Mouse (Mus musculus) liver, embryonic 12.5 days (tissue): Measurements from ENCODE around the gene Grwd1. TPM values are rescaled to one million over a fixed set of nuclear protein-coding genes. Genes with fewer than 3 reads are reported as not detected.

Experiments
- ATAC-seq: fragments of 200-750 bp; cut with Nextera tagmentation; 2 replicates; pipeline ENCODE4 v1.8.0; 2017; ENCODE audit warnings: moderate number of reproducible peaks, mild to moderate bottlenecking, moderate library complexity
- H3K27ac ChIP-seq: fragments of 300-500 bp; sonication (generic); 2 replicates; pipeline ENCODE4 v1.5.1; 2016; ENCODE audit warnings: mild to moderate bottlenecking
- H3K27me3 ChIP-seq: fragments of 300-500 bp; sonication (generic); replicated peaks from 2 replicates; pipeline ENCODE4 v1.6.1; 2016; ENCODE audit warnings: mild to moderate bottlenecking, moderate library complexity
- H3K36me3 ChIP-seq: fragments of 300-500 bp; sonication (generic); 2 replicates; pipeline ENCODE4 v1.6.1; 2016; ENCODE audit warnings: mild to moderate bottlenecking, moderate library complexity
- H3K4me1 ChIP-seq: fragments of 300-500 bp; sonication (generic); 2 replicates; pipeline ENCODE4 v1.6.1; 2016
- H3K4me2 ChIP-seq: fragments of 300-500 bp; sonication (generic); 2 replicates; pipeline ENCODE4 v1.6.1; 2016; ENCODE audit warnings: mild to moderate bottlenecking, moderate library complexity
- H3K4me3 ChIP-seq: fragments of 300-500 bp; sonication (generic); 2 replicates; pipeline ENCODE4 v1.5.1; 2016; ENCODE audit warnings: mild to moderate bottlenecking, moderate library complexity
- H3K9ac ChIP-seq: fragments of 300-500 bp; sonication (generic); 2 replicates; pipeline ENCODE4 v1.6.1; 2016; ENCODE audit warnings: mild to moderate bottlenecking, moderate library complexity
- H3K9me3 ChIP-seq: fragments of 300-500 bp; sonication (generic); replicated peaks from 2 replicates; pipeline ENCODE4 v1.6.1; 2016; ENCODE audit warnings: mild to moderate bottlenecking, moderate library complexity
- WGBS: fragments of 180-500 bp; shearing (Covaris S2); methylation state at CpG from one replicate; pipeline ENCODE4 v1.1.7; 2016; ENCODE audit not compliant: insufficient replicate concordance; 5-methylcytosine and 5-hydroxymethylcytosine counted together
- polyA plus RNA-seq: library from polyadenylated mRNA; unstranded; fragments of >200 nt; fragmentation: Nextera tagmentation; extraction: Ambion mirVana; gene quantifications from 2 replicates; pipeline ENCODE4 v1.2.1, GENCODE M21; 2016

Grwd1 gene
- polyA plus RNA-seq, 1 experiment from 2014 or later = 67.0 TPM

GRCm38 (mm10) chr7:45796950-45797349 is 33.8 kb downstream of the Grwd1 start:
- Histone ChIP-seq H3K9me3 (no peaks in the 10 kb centered on the region), H3K4me3 (peak overlapping the region; percentile 57), H3K9ac (peak overlapping the region; percentile 52), H3K4me1 (peaks cover 50% of the 10 kb centered on the region), H3K4me2 (peak overlapping the region; percentile 84), H3K27me3 (peaks cover 91% of the 10 kb centered on the region), H3K36me3 (no peaks in the 10 kb centered on the region), H3K27ac (peak overlapping the region; percentile 60; the same call in 1 of the 2 replicates)
- 27% methylated on average over 6 of the region's 6 CpGs for WGBS
- peak; percentile 83 for ATAC-seq

- Histone ChIP-seq H3K36me3 (no peaks in the 10 kb centered on the region), H3K27me3 (peaks cover 99% of the 10 kb centered on the region), H3K9ac (no peak overlapping the region), H3K9me3 (no peaks in the 10 kb centered on the region), H3K4me3 (no peak overlapping the region), H3K4me2 (no peak overlapping the region), H3K4me1 (peaks cover 37% of the 10 kb centered on the region), H3K27ac (no peak overlapping the region)
- 83% methylated on average over 29 of the region's 29 CpGs for WGBS
- ATAC-seq = no peak
These were observed 35.8 kb downstream of the Grwd1 start for GRCm38 (mm10) chr7:45794971-45795370.

- Histone ChIP-seq H3K4me1 (peaks cover 34% of the 10 kb centered on the region), H3K4me3 (no peak overlapping the region), H3K27me3 (peaks cover 99% of the 10 kb centered on the region), H3K4me2 (no peak overlapping the region), H3K9ac (no peak overlapping the region), H3K27ac (no peak overlapping the region), H3K9me3 (no peaks in the 10 kb centered on the region), H3K36me3 (no peaks in the 10 kb centered on the region)
- no peak for ATAC-seq
- 64% methylated on average over 41 of the region's 44 CpGs for WGBS
These were observed 36.7 kb downstream of the Grwd1 start for GRCm38 (mm10) chr7:45793969-45794585.

GRCm38 (mm10) chr7:45793240-45793639 is 37.5 kb downstream of the Grwd1 start:
- Histone ChIP-seq H3K9me3 (no peaks in the 10 kb centered on the region), H3K4me1 (peaks cover 26% of the 10 kb centered on the region), H3K9ac (no peak overlapping the region), H3K27ac (no peak overlapping the region), H3K4me2 (no peak overlapping the region), H3K36me3 (no peaks in the 10 kb centered on the region), H3K27me3 (peaks cover 99% of the 10 kb centered on the region), H3K4me3 (no peak overlapping the region)
- ATAC-seq = no peak
- WGBS = 47% methylated on average over 24 of the region's 24 CpGs

- no peak overlapping the region for H3K4me2 ChIP-seq
- peaks cover 18% of the 10 kb centered on the region for H3K4me1 ChIP-seq
- no peaks in the 10 kb centered on the region for H3K9me3 ChIP-seq
- no peak overlapping the region for H3K27ac ChIP-seq
- no peak overlapping the region for H3K9ac ChIP-seq
- 39% methylated on average over 17 of the region's 17 CpGs for WGBS
- no peak overlapping the region for H3K4me3 ChIP-seq
- peaks cover 99% of the 10 kb centered on the region for H3K27me3 ChIP-seq
- no peak for ATAC-seq
- no peaks in the 10 kb centered on the region for H3K36me3 ChIP-seq
These were observed 38.8 kb downstream of the Grwd1 start for GRCm38 (mm10) chr7:45791756-45792490.

GRCm38 (mm10) chr7:45790721-45791120 is 40.0 kb downstream of the Grwd1 start:
- Histone ChIP-seq H3K27me3 (peaks cover 99% of the 10 kb centered on the region), H3K36me3 (no peaks in the 10 kb centered on the region), H3K4me3 (no peak overlapping the region), H3K4me1 (peaks cover 17% of the 10 kb centered on the region), H3K4me2 (no peak overlapping the region), H3K27ac (no peak overlapping the region), H3K9me3 (no peaks in the 10 kb centered on the region), H3K9ac (no peak overlapping the region)
- 50% methylated on average over 6 of the region's 6 CpGs for WGBS
- ATAC-seq = no peak

GRCm38 (mm10) chr7:45787642-45788041 is 43.1 kb downstream of the Grwd1 start:
- Histone ChIP-seq H3K4me1 (peaks cover 40% of the 10 kb centered on the region), H3K9ac (no peak overlapping the region), H3K4me2 (no peak overlapping the region; the same call in 1 of the 2 replicates), H3K36me3 (no peaks in the 10 kb centered on the region), H3K9me3 (no peaks in the 10 kb centered on the region), H3K27me3 (peaks cover 99% of the 10 kb centered on the region), H3K27ac (no peak overlapping the region), H3K4me3 (no peak overlapping the region)
- ATAC-seq = no peak
- 57% methylated on average over 22 of the region's 22 CpGs for WGBS

GRCm38 (mm10) chr7:45786661-45787413 is 43.9 kb downstream of the Grwd1 start:
- peaks cover 40% of the 10 kb centered on the region for H3K4me1 ChIP-seq
- ATAC-seq = peak; percentile 43; the same call in 1 of the 2 replicates
- H3K4me3 ChIP-seq = peak overlapping the region; percentile 18; the same call in 1 of the 2 replicates
- 9% methylated on average over 17 of the region's 17 CpGs for WGBS
- H3K9me3 ChIP-seq = no peaks in the 10 kb centered on the region
- H3K36me3 ChIP-seq = no peaks in the 10 kb centered on the region
- H3K27me3 ChIP-seq = peaks cover 99% of the 10 kb centered on the region
- H3K9ac ChIP-seq = no peak overlapping the region
- H3K27ac ChIP-seq = no peak overlapping the region
- peak overlapping the region; percentile 60 for H3K4me2 ChIP-seq

- Histone ChIP-seq H3K27ac (no peak overlapping the region), H3K27me3 (peaks cover 97% of the 10 kb centered on the region), H3K9ac (no peak overlapping the region), H3K4me2 (peak overlapping the region; percentile 60), H3K9me3 (no peaks in the 10 kb centered on the region), H3K4me1 (peaks cover 40% of the 10 kb centered on the region), H3K36me3 (no peaks in the 10 kb centered on the region), H3K4me3 (peak overlapping the region; percentile 18; the same call in 1 of the 2 replicates)
- ATAC-seq = no peak
- 3% methylated on average over 14 of the region's 14 CpGs for WGBS
These were observed 44.6 kb downstream of the Grwd1 start for GRCm38 (mm10) chr7:45786136-45786578.

GRCm38 (mm10) chr7:45785388-45786135 is 45.2 kb downstream of the Grwd1 start:
- Histone ChIP-seq H3K4me2 (peak overlapping the region; percentile 60), H3K27ac (no peak overlapping the region), H3K9ac (peak overlapping the region; percentile 37), H3K4me3 (peak overlapping the region; percentile 47), H3K9me3 (no peaks in the 10 kb centered on the region), H3K36me3 (no peaks in the 10 kb centered on the region), H3K27me3 (peaks cover 97% of the 10 kb centered on the region), H3K4me1 (peaks cover 40% of the 10 kb centered on the region)
- ATAC-seq = no peak
- WGBS = 3% methylated on average over 41 of the region's 42 CpGs

- Histone ChIP-seq H3K9me3 (no peaks in the 10 kb centered on the region), H3K36me3 (no peaks in the 10 kb centered on the region), H3K4me3 (peak within 1 kb of the TSS; percentile 58), H3K4me1 (peaks cover 40% of the 10 kb centered on the region), H3K27ac (no peak within 1 kb of the TSS), H3K27me3 (peaks cover 94% of the 10 kb centered on the region), H3K4me2 (peak within 1 kb of the TSS; percentile 75), H3K9ac (peak within 1 kb of the TSS; percentile 51)
- ATAC-seq = no peak
- 24% methylated on average over 20 of the region's 20 CpGs for WGBS
These were observed 46.0 kb downstream of the Grwd1 start, which contains the start of gene Sult2b1 for GRCm38 (mm10) chr7:45784524-45785372. Gene Sult2b1 (minus strand): TSS chr7:45784669.
